Mouse (Mus musculus): ENCODE measurements around the gene Nxph4. TPM values are rescaled to one million over a fixed set of nuclear protein-coding genes. Genes with fewer than 3 reads are reported as not detected.

Gene Nxph4
- total RNA-seq, 2 experiments from 2014 or later, result 5.2 to 6.5 TPM

GRCm38 (mm10) chr10:127516576-127517260 lies 17.6 kb downstream of the Nxph4 start:
- no peak for DNase-seq (ENCODE audit: low spot score in 2 of 2)

GRCm38 (mm10) chr10:127515983-127516459 lies 18.3 kb downstream of the Nxph4 start:
- no peak for DNase-seq (ENCODE audit: low spot score in 2 of 2)

- no peak for DNase-seq (ENCODE audit: low spot score in 2 of 2)
Observed at GRCm38 (mm10) chr10:127515271-127515982, 18.9 kb downstream of the Nxph4 start.

- DNase-seq (ENCODE audit: low spot score in 2 of 2), result no peak
Observed at GRCm38 (mm10) chr10:127514764-127515163, 19.6 kb downstream of the Nxph4 start, which contains the start of gene Ndufa4l2. TSS of gene Ndufa4l2 (plus strand) at chr10:127514967.

- DNase-seq (ENCODE audit: low spot score in 2 of 2), result no peak
Observed at GRCm38 (mm10) chr10:127514111-127514698, 20.2 kb downstream of the Nxph4 start.

- no peak for DNase-seq (ENCODE audit: low spot score in 2 of 2)
Observed at GRCm38 (mm10) chr10:127513501-127514091, 20.8 kb downstream of the Nxph4 start.

GRCm38 (mm10) chr10:127512813-127513212 lies 21.5 kb downstream of the Nxph4 start:
- DNase-seq (ENCODE audit: low spot score in 2 of 2), result peak; percentile 98

- DNase-seq (ENCODE audit: low spot score in 2 of 2), result no peak
Observed at GRCm38 (mm10) chr10:127512307-127512666, 22.1 kb downstream of the Nxph4 start.

GRCm38 (mm10) chr10:127511634-127512306 lies 22.6 kb downstream of the Nxph4 start:
- peak; percentile 75 to 80 for DNase-seq (ENCODE audit: low spot score in 2 of 2)

- peak in 1 of 2 experiments; percentile 30 for DNase-seq (ENCODE audit: low spot score in 2 of 2)
Observed at GRCm38 (mm10) chr10:127510895-127511617, 23.3 kb downstream of the Nxph4 start.

GRCm38 (mm10) chr10:127509837-127510701 lies 24.3 kb downstream of the Nxph4 start:
- DNase-seq (ENCODE audit: low spot score in 2 of 2), result peak in 1 of 2 experiments; percentile 63

- DNase-seq (ENCODE audit: low spot score in 2 of 2), result peak; percentile 95
Observed at GRCm38 (mm10) chr10:127509051-127509836, 25.1 kb downstream of the Nxph4 start.

GRCm38 (mm10) chr10:127508239-127508638 lies 26.1 kb downstream of the Nxph4 start:
- DNase-seq (ENCODE audit: low spot score in 2 of 2), result peak; percentile 85 to 88

- DNase-seq (ENCODE audit: low spot score in 2 of 2), result no peak
Observed at GRCm38 (mm10) chr10:127500894-127501893, 33.2 kb downstream of the Nxph4 start, which contains the start of gene Stac3. TSS of gene Stac3 (plus strand) at chr10:127501686.

GRCm38 (mm10) chr10:127500042-127500441 lies 34.3 kb downstream of the Nxph4 start:
- no peak for DNase-seq (ENCODE audit: low spot score in 2 of 2)

GRCm38 (mm10) chr10:127499516-127499915 lies 34.8 kb downstream of the Nxph4 start:
- no peak for DNase-seq (ENCODE audit: low spot score in 2 of 2)

- no peak for DNase-seq (ENCODE audit: low spot score in 2 of 2)
Observed at GRCm38 (mm10) chr10:127496156-127496555, 38.2 kb downstream of the Nxph4 start.

Data from layer of hippocampus, postnatal 10 days (tissue).